In the genomic region with DNA sequence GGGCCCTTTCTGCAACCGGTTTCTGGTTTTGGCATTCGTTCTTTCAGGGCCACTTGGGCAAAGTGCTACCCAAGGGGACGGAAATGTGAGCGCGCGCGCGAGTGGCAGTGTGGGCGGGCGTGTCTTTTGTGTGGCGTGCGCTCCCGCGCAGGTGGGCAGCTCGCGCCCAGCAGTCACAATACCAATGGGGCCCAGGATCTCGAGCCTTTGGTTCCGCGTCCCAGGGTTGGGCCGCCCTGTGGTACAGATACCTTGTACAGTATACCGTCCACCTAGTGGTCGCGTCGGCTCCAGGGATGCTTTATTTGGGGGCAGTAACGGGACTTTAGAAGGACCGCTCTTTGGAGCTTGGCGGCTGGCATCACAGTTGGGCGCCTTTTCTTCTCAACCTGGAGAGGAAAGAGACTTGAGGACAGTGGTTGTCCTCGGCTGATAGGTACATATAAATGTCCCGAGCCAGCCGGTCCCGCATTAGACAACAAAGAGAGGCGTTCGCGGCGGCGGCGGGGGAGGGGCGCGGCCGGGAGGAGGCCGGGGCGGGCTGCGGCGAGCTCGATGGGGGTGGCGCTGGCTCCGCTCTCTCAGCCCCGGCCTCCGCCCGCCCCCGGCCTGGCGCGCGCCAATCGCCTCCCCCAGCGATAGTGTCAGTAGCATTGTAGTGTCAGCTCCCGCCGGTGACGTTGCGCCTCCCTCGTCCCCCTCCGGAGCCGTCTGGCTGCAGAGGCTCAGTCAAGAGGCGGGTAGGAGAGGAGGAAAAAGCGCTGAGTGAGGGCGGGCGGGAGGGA, we compare ENCODE assay signal across 8 mouse cellular contexts. TPM values are rescaled to one million over a fixed set of nuclear protein-coding genes. Genes with fewer than 3 reads are reported as not detected.
DNase-seq lines count a peak whose midpoint lies in the region; ATAC-seq lines count a peak whose summit lies in the region.

No protein-coding gene starts in this region.

- WGBS in hindbrain, embryonic 13.5 days: under 1% methylated on average over 50 of the region's 68 CpGs

- ATAC-seq in hindbrain, embryonic 13.5 days (ENCODE audit: low FRiP score): peak; percentile 86

- H3K36me3 ChIP-seq in hindbrain, embryonic 13.5 days: peaks cover 19% of the 10 kb centered on the region

- no peaks in the 10 kb centered on the region for H3K9me3 ChIP-seq in hindbrain, embryonic 13.5 days

- H3K4me3 ChIP-seq in hindbrain, embryonic 13.5 days: peak overlapping the region; percentile 97

- H3K4me2 ChIP-seq in hindbrain, embryonic 13.5 days: peak overlapping the region; percentile 81

- peak overlapping the region; percentile 100 for H3K27ac ChIP-seq in hindbrain, embryonic 13.5 days

- peaks cover 19% of the 10 kb centered on the region for H3K4me1 ChIP-seq in hindbrain, embryonic 13.5 days (replicated peaks)

- peak overlapping the region; percentile 100 for H3K9ac ChIP-seq in hindbrain, embryonic 13.5 days

- H3K27me3 ChIP-seq in hindbrain, embryonic 13.5 days: no peaks in the 10 kb centered on the region

- peak; percentile 90 for DNase-seq in R1 (ENCODE audit: low read depth, low spot score)
- DNase-seq in cerebellum, postnatal 14 days: peak; percentile 96 to 97
- peak; percentile 89 to 93 for DNase-seq in frontal cortex, postnatal 14 days (ENCODE audit: low spot score in 2 of 2)
- DNase-seq in left cerebral cortex, adult 11 months (ENCODE audit: low spot score): peak; percentile 91
- DNase-seq in lung, postnatal 36 days: peak; percentile 97
- DNase-seq in retina, embryonic 14.5 days (ENCODE audit: low spot score): peak; percentile 95
- peak; percentile 93 to 98 for DNase-seq in thymus, postnatal 36 days

RNA-seq across cellular contexts. Expression of gene Mex3b, which starts 0.5 kb away (rescaled TPM):
- 35.1 and 37.5 TPM in 2 replicates for polyA plus RNA-seq in hindbrain, embryonic 13.5 days (2015; fragmentation: Nextera tagmentation; extraction: Ambion mirVana)

Comparison
In these comparisons a context has a peak if more than half of its experiments do, and no peak if none do; other contexts are left out.
1. Peak in every context shown above with its lines: DNase-seq, ATAC-seq, H3K4me3 ChIP-seq and H3K27ac ChIP-seq.